Mouse (Mus musculus) heart, postnatal 0 days (tissue): ENCODE data around the gene Scgb3a1. TPM values are rescaled to one million over a fixed set of nuclear protein-coding genes. Genes with fewer than 3 reads are reported as not detected.

ENCODE experiments used
- ATAC-seq: fragments of 200-750 bp; cut with Nextera tagmentation; 2 replicates; pipeline ENCODE4 v1.8.0; 2017; ENCODE audit warnings: low read depth, moderate number of reproducible peaks, moderate library complexity; ENCODE audit not compliant: insufficient read depth
- DNase-seq: peaks from one replicate; pipeline ENCODE4 v3.0.0-alpha.2; 2016; ENCODE audit warnings: low spot score
- H3K27ac ChIP-seq: fragments of 300-500 bp; sonication (generic); 2 replicates; pipeline ENCODE4 v1.5.1; 2014; ENCODE audit warnings: low read depth, mild to moderate bottlenecking
- H3K27me3 ChIP-seq: fragments of 300-500 bp; sonication (generic); 2 replicates; pipeline ENCODE4 v1.6.1; 2014; ENCODE audit warnings: low read length, mixed read lengths; ENCODE audit not compliant: control insufficient read depth, insufficient read depth
- H3K36me3 ChIP-seq: fragments of 300-500 bp; sonication (generic); replicated peaks from 2 replicates; pipeline ENCODE4 v1.6.1; 2014; ENCODE audit warnings: low read length, mixed read lengths; ENCODE audit not compliant: control insufficient read depth, insufficient read depth
- H3K4me1 ChIP-seq: fragments of 300-500 bp; sonication (generic); 2 replicates; pipeline ENCODE4 v1.6.1; 2014; ENCODE audit warnings: antibody characterized with exemption; ENCODE audit not compliant: control insufficient read depth, insufficient read depth
- H3K4me2 ChIP-seq: fragments of 300-500 bp; sonication (generic); 2 replicates; pipeline ENCODE4 v1.6.1; 2014; ENCODE audit warnings: low read depth, mild to moderate bottlenecking, low read length, moderate library complexity
- H3K4me3 ChIP-seq: fragments of 300-500 bp; sonication (generic); 2 replicates; pipeline ENCODE4 v1.5.1; 2014; ENCODE audit warnings: low read depth, low read length
- H3K9ac ChIP-seq: fragments of 300-500 bp; sonication (generic); replicated peaks from 2 replicates; pipeline ENCODE4 v1.6.1; 2014; ENCODE audit warnings: low read depth, low read length, mixed read lengths
- H3K9me3 ChIP-seq: fragments of 300-500 bp; sonication (generic); replicated peaks from 2 replicates; pipeline ENCODE4 v1.6.1; 2016; ENCODE audit warnings: low read length; ENCODE audit not compliant: control insufficient read depth
- CTCF ChIP-seq: IDR thresholded peaks from 2 replicates; pipeline ENCODE4 v1.5.1; 2016; ENCODE audit warnings: antibody characterized with exemption, control low read depth, low read depth
- EP300 ChIP-seq: IDR thresholded peaks from 2 replicates; pipeline ENCODE4 v1.6.1; 2016; ENCODE audit warnings: antibody characterized with exemption, low read depth
- whole genome bisulfite sequencing: fragments of 180-500 bp; shearing (Covaris S2); extraction: QIAGEN DNeasy Blood & Tissue Kit; methylation state at CpG from one replicate; pipeline ENCODE4 v1.1.7; 2014; 5-methylcytosine and 5-hydroxymethylcytosine counted together
- polyA plus RNA-seq: library from polyadenylated mRNA; unstranded; fragments of >200 nt; fragmentation: Nextera tagmentation; extraction: Ambion mirVana; gene quantifications from 2 replicates; pipeline ENCODE4 v1.2.1, GENCODE M21; 2015
- total RNA-seq: library from RNA; depleted of rRNA; stranded (reverse); fragments of >200 nt; gene quantifications from 2 replicates; pipeline ENCODE4 v1.2.3, GENCODE M21; 2014; ENCODE audit warnings: low replicate concordance; rRNA removed

Gene Scgb3a1
- total and polyA plus RNA-seq, 2 experiments from 2014 or later: 2.0 TPM

- Histone ChIP-seq H3K27me3 (no peaks in the 10 kb centered on the region), H3K4me3 (peak within 1 kb of the TSS; percentile 99)
- WGBS: 1% methylated on average over 54 of the region's 65 CpGs
Observed at GRCm38 (mm10) chr11:49712555-49713335, 49.3 kb downstream of the Scgb3a1 start, which contains the start of gene Cnot6. Cnot6 (minus strand) TSS chr11:49712723.

GRCm38 (mm10) chr11:49713336-49714334, 50.2 kb downstream of the Scgb3a1 start:
- Histone ChIP-seq H3K27ac (peak overlapping the region; percentile 65), H3K4me2 (peak overlapping the region; percentile 68), H3K36me3 (no peaks in the 10 kb centered on the region), H3K9me3 (no peaks in the 10 kb centered on the region), H3K9ac (peak overlapping the region; percentile 49), H3K4me3 (peak overlapping the region; percentile 99), H3K27me3 (no peaks in the 10 kb centered on the region), H3K4me1 (peaks cover 14% of the 10 kb centered on the region; the same call in 1 of the 2 replicates)
- WGBS: 34% methylated on average over 20 of the region's 20 CpGs
- ATAC-seq (no peak), DNase-seq (peak; percentile 50)
- no peak for TF ChIP-seq EP300
- TF ChIP-seq CTCF: no peak

More at GRCm38 (mm10) chr11:49712555-49713335, 49.3 kb downstream of the Scgb3a1 start, which contains the start of gene Cnot6:
- TF ChIP-seq EP300 (peak; percentile 60; the same call in 1 of the 2 replicates), CTCF (no peak)
- peak within 1 kb of the TSS; percentile 97 for H3K9ac ChIP-seq
- H3K4me1 ChIP-seq: peaks cover 15% of the 10 kb centered on the region; the same call in 1 of the 2 replicates
- no peaks in the 10 kb centered on the region for H3K9me3 ChIP-seq
- H3K27ac ChIP-seq: peak within 1 kb of the TSS; percentile 92
- DNase-seq (peak; percentile 90), ATAC-seq (peak; percentile 97)
- no peaks in the 10 kb centered on the region for H3K36me3 ChIP-seq
- H3K4me2 ChIP-seq: peak within 1 kb of the TSS; percentile 79

Other genes starting within 250 kb of the Scgb3a1 start
- gene Olfr1389, start 240.5 kb upstream of the Scgb3a1 start, total RNA-seq: not detected in 2 replicates
- not detected in 2 replicates for gene Olfr1389, start 240.5 kb upstream of the Scgb3a1 start, polyA plus RNA-seq
- not detected in 2 replicates for gene Olfr1388, start 227.0 kb upstream of the Scgb3a1 start, total RNA-seq
- not detected in 2 replicates for gene Olfr1388, start 227.0 kb upstream of the Scgb3a1 start, polyA plus RNA-seq
- not detected in 2 replicates for gene Olfr1387, start 208.3 kb upstream of the Scgb3a1 start, total RNA-seq
- not detected in 2 replicates for gene Olfr1387, start 208.3 kb upstream of the Scgb3a1 start, polyA plus RNA-seq
- gene Olfr1386, start 198.6 kb upstream of the Scgb3a1 start, total RNA-seq: not detected in 2 replicates
- gene Olfr1386, start 198.6 kb upstream of the Scgb3a1 start, polyA plus RNA-seq: not detected in 2 replicates
- not detected in 2 replicates for gene Olfr1385, start 174.5 kb upstream of the Scgb3a1 start, total RNA-seq
- not detected in 2 replicates for gene Olfr1385, start 174.5 kb upstream of the Scgb3a1 start, polyA plus RNA-seq
- gene Olfr1384, start 156.9 kb upstream of the Scgb3a1 start, total RNA-seq: not detected in 2 replicates
- gene Olfr1384, start 156.9 kb upstream of the Scgb3a1 start, polyA plus RNA-seq: not detected in 2 replicates
- gene Olfr1383, start 144.0 kb upstream of the Scgb3a1 start, total RNA-seq: not detected in 2 replicates
- gene Olfr1383, start 144.0 kb upstream of the Scgb3a1 start, polyA plus RNA-seq: not detected in 2 replicates
- not detected in 2 replicates for gene Olfr1382, start 135.4 kb upstream of the Scgb3a1 start, total RNA-seq
- gene Olfr1382, start 135.4 kb upstream of the Scgb3a1 start, polyA plus RNA-seq: not detected in 2 replicates
- gene Olfr1381, start 120.2 kb upstream of the Scgb3a1 start, total RNA-seq: not detected in 2 replicates
- gene Olfr1381, start 120.2 kb upstream of the Scgb3a1 start, polyA plus RNA-seq: not detected in 2 replicates
- gene Olfr1380, start 106.7 kb upstream of the Scgb3a1 start, total RNA-seq: not detected in 2 replicates
- gene Olfr1380, start 106.7 kb upstream of the Scgb3a1 start, polyA plus RNA-seq: not detected in 2 replicates
- 13.6 and 16.5 TPM in 2 replicates for gene Flt4, start 54.3 kb upstream of the Scgb3a1 start, total RNA-seq
- gene Flt4, start 54.3 kb upstream of the Scgb3a1 start, polyA plus RNA-seq: 3.2 and 3.3 TPM in 2 replicates
- gene Cnot6, start 49.1 kb downstream of the Scgb3a1 start, total RNA-seq: 21.4 and 36.6 TPM in 2 replicates
- gene Cnot6, start 49.1 kb downstream of the Scgb3a1 start, polyA plus RNA-seq: 19.6 and 19.8 TPM in 2 replicates
- 6.1 and 10.8 TPM in 2 replicates for gene Gfpt2, start 130.6 kb downstream of the Scgb3a1 start, total RNA-seq
- 8.5 TPM in 2 replicates for gene Gfpt2, start 130.6 kb downstream of the Scgb3a1 start, polyA plus RNA-seq
- gene Mapk9, start 183.1 kb downstream of the Scgb3a1 start, total RNA-seq: 37.2 and 55.8 TPM in 2 replicates
- 25.4 and 25.9 TPM in 2 replicates for gene Mapk9, start 183.1 kb downstream of the Scgb3a1 start, polyA plus RNA-seq
- 1.7 TPM in 1 of 2 replicates, not detected in the other for gene Rasgef1c, start 238.2 kb downstream of the Scgb3a1 start, total RNA-seq
- gene Rasgef1c, start 238.2 kb downstream of the Scgb3a1 start, polyA plus RNA-seq: not detected in 2 replicates